Mouse (Mus musculus) lung, postnatal 0 days (tissue): ENCODE measurements around the gene Rdh7.

Source experiments
- CTCF ChIP-seq: IDR thresholded peaks from 2 replicates; pipeline ENCODE4 v1.5.1; 2016; ENCODE audit warnings: antibody characterized with exemption, mild to moderate bottlenecking
- EP300 ChIP-seq: IDR thresholded peaks from 2 replicates; pipeline ENCODE4 v1.6.1; 2016; ENCODE audit warnings: antibody characterized with exemption, mild to moderate bottlenecking, control low read depth

DNA sequence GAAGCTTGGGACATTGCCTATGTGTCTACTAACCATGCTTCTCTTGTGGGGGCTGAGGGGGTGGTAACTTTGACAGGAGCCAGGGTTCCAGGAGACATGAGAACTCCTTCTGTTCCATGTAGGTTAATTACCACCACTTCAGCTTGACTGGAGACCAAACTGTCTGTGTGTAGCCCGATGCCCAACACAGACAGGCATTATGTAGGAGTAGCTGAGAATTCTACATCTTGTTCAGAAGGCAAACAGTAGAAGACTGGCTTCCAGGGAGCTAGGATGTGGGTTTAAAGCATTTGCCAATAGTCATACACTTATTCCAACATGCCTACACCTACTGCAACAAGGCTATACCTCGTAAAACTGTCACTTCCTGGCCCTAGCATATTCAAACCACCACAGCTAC, 50.1 kb downstream of the Rdh7 start:
- no peak for TF ChIP-seq CTCF
- TF ChIP-seq EP300: no peak
